Mouse (Mus musculus) liver, postnatal 0 days (tissue): ENCODE measurements around the gene Sar1b.

Source experiments
- CTCF ChIP-seq: sonication (generic); IDR thresholded peaks from 2 replicates; pipeline ENCODE4 v1.5.1; 2016; ENCODE audit warnings: antibody characterized with exemption, low read depth
- EP300 ChIP-seq: IDR thresholded peaks from 2 replicates; pipeline ENCODE4 v1.6.1; 2016; ENCODE audit warnings: antibody characterized with exemption, low read depth, mild to moderate bottlenecking

- peak; percentile 45; the same call in 1 of the 2 replicates for TF ChIP-seq EP300
- no peak for TF ChIP-seq CTCF
These were observed 75.6 kb downstream of the Sar1b start for GRCm38 (mm10) chr11:51839106-51839505.
